Mouse (Mus musculus) layer of hippocampus, adult 2 months (tissue): ENCODE measurements around the gene Kif3a. TPM values are rescaled to one million over a fixed set of nuclear protein-coding genes. Genes with fewer than 3 reads are reported as not detected.

Experiments used
- DNase-seq, 2 experiments: peaks; one replicate each; pipeline ENCODE4 v3.0.0; 2022; ENCODE audit warnings: low spot score in 2 of 2
- H3K27ac ChIP-seq: fragments of 200-600 bp; 2 replicates; pipeline ENCODE4 v1.8.1; 2022
- H3K4me3 ChIP-seq: fragments of 200-600 bp; 2 replicates; pipeline ENCODE4 v1.8.1; 2022; ENCODE audit warnings: mild to moderate bottlenecking
- CTCF ChIP-seq: fragments of 200-600 bp; conservative IDR thresholded peaks from 2 replicates; pipeline ENCODE4 v1.8.1; 2022; ENCODE audit warnings: antibody characterized with exemption, mild to moderate bottlenecking, moderate library complexity
- long read RNA-seq, 2 experiments: library from polyadenylated mRNA; stranded (forward); transcript quantifications; one replicate each; pipeline ENCODE4 v2.0.0; 2021; ENCODE audit warnings: borderline mapping rate in 2 of 2
- total RNA-seq, 2 experiments: library from RNA; stranded (reverse); gene quantifications; 2 replicates each; pipeline ENCODE4 v1.2.3; 2021

Kif3a gene
- 100 to 1,000 TPM; 130 to 133 TPM for total RNA-seq
- long read RNA-seq, experiment 1, transcript Kif3a-201 (17 exons, 2,290 nt): major isoform, 32 of 53 reads
- long read RNA-seq, experiment 1, partial matches to known transcripts: 13 of 53 reads
- long read RNA-seq, experiment 1, other reads (novel, unspliced or antisense): 8 of 53 reads
- long read RNA-seq, experiment 2, transcript Kif3a-201 (17 exons, 2,290 nt): major isoform, 47 of 72 reads
- long read RNA-seq, experiment 2, partial matches to known transcripts: 8 of 72 reads
- long read RNA-seq, experiment 2, other reads (novel, unspliced or antisense): 17 of 72 reads

- peak within 1 kb of the TSS; percentile 96 for H3K4me3 ChIP-seq
- H3K27ac ChIP-seq: peak within 1 kb of the TSS; percentile 87
- no peak for TF ChIP-seq CTCF
- DNase-seq: peak; percentile 93 to 95
Observed at GRCm38 (mm10) chr11:53567224-53568014, at the start of gene Kif3a. Gene Kif3a, plus strand, starts transcription at chr11:53567379.

GRCm38 (mm10) chr11:53518759-53519158 lies 48.4 kb upstream of the Kif3a start:
- DNase-seq: no peak
- Histone ChIP-seq H3K4me3 (peak overlapping the region; percentile 87; the same call in 1 of the 2 replicates), H3K27ac (peak overlapping the region; percentile 93; the same call in 1 of the 2 replicates)
- TF ChIP-seq CTCF: no peak

DNA sequence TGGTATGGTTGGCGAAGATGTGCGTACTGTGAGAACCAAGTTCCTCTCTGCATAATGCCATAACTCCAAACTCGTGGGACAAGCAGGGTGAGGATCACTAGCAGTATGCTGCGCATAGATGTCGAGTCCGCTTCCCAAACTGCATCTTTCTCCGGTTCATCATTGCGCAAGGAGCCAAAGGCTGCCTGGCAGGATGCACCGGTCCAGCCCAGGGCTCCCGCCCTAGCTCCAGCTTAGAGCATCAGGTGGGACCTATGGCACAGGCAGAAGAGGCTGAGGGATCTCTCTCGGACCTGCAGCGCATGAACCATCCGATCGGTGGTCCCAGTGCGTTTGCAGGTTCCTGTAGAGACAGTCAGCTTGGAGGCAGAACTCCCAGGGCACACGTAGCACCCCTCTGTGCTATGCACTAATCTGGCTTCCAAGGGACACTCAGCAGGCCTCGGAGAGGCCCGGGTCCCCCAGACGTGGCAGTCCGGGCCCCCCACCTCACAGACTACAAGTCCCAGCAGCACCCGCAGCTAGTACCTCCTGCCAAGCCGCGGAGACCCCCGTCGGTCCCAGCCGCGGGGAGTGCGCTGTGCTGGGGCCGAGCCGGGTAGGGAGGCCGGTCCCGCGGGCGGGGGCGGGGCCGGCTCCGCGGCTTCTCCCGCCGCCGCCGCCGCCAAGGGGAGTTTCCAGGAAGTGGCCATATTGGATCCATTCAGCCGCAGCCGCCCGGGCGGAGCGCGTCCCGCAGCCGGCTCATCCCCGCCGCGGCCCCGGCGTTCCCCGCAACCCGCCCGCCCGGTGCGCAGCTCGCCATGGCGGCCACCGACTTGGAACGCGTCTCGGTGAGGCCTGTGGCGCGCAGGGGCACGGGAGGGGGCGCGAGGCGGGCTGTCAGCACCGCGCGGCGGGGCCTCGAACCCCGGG lies 47.7 kb upstream of the Kif3a start, which contains the start of gene Sept8:
Gene Sept8 (plus strand): TSS at position 51 of the 915 bp plus-strand sequence.
- DNase-seq: peak; percentile 50 to 70
- no peak for TF ChIP-seq CTCF
- peak within 1 kb of the TSS; percentile 87 for H3K4me3 ChIP-seq
- peak within 1 kb of the TSS; percentile 93 for H3K27ac ChIP-seq

DNA sequence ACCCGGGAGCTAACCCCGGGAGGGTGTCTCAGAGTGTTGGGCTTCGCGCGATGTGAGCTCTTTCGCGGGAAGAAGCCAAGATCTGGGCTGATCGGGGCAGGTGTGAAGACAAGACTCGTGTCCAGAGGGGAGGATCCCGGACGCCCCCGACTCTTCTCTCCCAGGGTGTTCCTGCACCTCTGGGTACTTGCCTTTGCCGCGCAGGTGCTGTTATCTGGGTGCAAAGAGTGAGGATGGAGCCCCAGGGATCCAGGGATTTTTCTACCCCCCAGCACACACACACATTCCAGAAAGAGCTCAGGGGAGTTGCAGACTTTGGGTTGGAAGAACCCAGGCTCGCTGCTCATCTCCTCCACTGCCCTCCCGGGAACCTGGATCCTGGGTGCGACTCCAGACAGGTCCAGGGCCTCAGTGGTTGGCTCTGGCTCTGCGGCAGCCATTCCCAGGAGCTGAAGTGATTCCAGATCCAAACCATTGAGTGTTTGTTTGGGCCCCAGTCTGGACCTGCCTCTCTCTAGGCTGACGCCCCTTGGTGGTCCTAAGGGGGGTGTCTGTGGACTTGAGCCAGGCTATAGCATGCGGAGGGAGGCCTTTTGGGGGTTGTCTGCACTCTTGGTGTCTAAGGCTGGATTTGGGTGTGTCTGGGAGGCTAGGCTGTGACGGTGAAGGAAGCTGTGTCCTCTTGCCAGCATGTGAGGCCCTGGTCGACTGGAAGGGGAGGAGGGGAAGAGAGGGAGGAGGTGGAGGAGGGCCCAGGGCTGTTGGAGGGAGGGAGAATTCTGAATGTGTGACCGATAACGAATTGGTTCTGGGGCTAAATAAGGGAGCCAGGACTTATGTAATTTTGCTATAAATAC lies 46.8 kb upstream of the Kif3a start:
- peak; percentile 69 to 81 for DNase-seq
- Histone ChIP-seq H3K4me3 (peak overlapping the region; percentile 87), H3K27ac (peak overlapping the region; percentile 93)
- no peak for TF ChIP-seq CTCF

DNA sequence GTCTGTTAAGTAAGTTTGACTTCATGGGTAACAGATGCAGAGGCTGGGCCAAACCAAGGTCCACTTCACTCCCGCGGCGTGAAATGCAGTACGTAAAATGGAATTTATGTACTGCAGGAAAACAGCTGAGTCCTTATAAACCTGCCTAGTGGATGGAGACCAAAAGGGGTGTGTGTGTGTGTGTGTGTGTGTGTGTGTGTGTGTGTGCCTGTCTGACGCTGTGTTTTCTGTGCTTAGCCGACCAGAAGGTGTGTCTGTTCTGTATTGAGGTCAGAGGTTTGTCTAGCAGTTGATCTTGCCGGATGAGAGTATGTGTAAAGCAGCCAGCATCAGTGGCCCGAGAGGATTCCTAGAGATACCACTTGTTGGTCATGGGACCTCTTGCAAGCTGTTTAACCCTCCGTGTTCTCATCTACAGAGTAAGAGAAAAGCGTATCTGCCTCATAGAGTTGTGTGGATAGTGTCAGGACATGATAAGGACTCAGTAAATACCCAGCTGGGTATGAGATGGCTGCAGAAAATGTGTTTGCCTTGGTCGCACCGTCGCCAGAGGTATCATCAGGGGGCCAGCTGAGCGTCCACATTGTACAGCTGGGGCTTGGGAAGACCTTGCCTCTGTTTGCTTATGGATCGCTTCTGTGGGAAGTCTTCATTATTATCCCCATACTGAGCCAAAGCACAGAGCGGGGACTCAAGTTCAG lies 45.9 kb upstream of the Kif3a start:
- H3K27ac ChIP-seq: peak overlapping the region; percentile 93
- no peak for DNase-seq
- H3K4me3 ChIP-seq: peak overlapping the region; percentile 87

DNA sequence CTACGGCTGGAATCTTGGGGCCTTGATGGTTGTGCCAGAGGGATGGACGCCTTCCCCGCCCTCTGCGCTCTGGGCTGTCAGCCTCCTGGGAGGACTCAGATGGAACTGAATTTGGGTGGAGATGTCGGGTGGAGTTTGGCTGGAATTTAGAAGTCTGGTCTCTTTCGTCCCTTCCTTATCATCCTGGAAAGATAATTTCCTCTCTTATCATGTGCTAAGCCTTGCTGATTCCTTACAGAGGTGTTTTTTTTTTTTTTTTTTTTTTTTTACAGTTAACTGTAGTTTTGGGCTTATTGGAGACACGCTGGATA lies 45.4 kb upstream of the Kif3a start:
- TF ChIP-seq CTCF: no peak

More for the DNA sequence above, 45.9 kb upstream of the Kif3a start:
- TF ChIP-seq CTCF: no peak

DNA sequence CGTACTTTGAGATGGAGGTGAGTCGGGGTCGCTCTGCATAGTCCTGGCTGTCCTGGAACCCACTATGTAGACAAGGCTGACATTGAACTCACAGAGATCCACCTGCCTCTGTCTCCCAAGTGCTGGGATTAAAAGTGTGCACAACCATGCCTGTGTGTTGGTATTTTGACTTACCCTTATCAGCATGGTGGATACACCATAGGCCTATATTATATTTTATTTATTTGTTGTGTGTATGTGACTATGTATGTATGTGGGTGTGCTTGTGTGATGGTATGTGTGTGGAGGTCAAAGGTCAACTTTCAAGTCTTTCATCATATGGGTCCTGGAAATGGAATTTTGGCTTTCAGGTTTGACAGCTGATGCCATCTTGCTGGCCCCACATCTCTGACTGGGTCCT lies 44.8 kb upstream of the Kif3a start:
- no peak for DNase-seq
- no peak for TF ChIP-seq CTCF
- Histone ChIP-seq H3K4me3 (peak overlapping the region; percentile 87; the same call in 1 of the 2 replicates), H3K27ac (peak overlapping the region; percentile 93)

More for the DNA sequence above, 45.4 kb upstream of the Kif3a start:
- Histone ChIP-seq H3K27ac (peak overlapping the region; percentile 93), H3K4me3 (peak overlapping the region; percentile 87)
- no peak for DNase-seq

- no peak for TF ChIP-seq CTCF
- peak; percentile 64 to 77 for DNase-seq
- Histone ChIP-seq H3K4me3 (peak overlapping the region; percentile 26; the same call in 1 of the 2 replicates), H3K27ac (peak overlapping the region; percentile 93)
Observed at GRCm38 (mm10) chr11:53522930-53523329, 44.2 kb upstream of the Kif3a start.

DNA sequence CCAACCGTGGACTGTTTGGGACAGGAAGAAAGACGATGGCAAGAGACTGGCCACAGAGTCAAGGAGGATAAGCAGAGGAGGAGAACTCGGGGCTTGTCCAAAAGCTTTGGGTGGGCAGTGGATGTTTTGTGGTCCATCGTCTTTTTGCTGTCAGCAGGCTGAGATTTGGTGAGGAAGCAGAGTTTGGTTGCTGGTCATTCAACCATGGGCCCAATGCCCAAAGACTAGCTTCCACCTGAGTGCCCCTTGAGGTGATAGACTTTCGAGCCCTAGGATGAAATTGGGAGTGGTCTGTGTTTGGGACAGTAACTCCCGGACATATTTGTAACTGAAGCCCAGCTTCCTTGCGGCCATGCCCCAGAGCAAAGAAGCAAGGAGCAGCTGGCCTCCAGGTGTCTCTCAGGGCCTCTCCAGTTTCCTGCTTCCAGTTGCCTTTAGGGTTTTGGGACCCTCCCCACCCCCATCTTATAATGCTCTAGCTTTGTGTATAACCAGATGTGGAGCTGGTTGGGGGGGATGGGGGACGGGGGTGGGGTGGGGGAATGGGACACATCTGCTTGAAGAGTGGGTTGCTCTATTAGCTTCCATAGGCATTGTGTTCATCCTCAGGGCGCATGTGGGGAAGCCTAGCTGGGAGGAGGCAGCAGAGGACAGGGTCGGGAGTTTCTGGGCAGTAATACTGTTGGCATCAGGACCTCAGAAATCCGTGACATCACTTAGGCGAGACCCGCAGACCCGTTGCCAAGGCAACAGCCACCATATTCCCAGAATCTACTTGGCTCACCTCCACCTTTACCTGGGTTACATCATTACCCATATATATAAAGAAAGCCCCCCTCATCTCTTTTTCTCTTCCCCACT lies 43.4 kb upstream of the Kif3a start:
- no peak for DNase-seq
- Histone ChIP-seq H3K4me3 (no peak overlapping the region; the same call in 1 of the 2 replicates), H3K27ac (peak overlapping the region; percentile 93)
- TF ChIP-seq CTCF: no peak

DNA sequence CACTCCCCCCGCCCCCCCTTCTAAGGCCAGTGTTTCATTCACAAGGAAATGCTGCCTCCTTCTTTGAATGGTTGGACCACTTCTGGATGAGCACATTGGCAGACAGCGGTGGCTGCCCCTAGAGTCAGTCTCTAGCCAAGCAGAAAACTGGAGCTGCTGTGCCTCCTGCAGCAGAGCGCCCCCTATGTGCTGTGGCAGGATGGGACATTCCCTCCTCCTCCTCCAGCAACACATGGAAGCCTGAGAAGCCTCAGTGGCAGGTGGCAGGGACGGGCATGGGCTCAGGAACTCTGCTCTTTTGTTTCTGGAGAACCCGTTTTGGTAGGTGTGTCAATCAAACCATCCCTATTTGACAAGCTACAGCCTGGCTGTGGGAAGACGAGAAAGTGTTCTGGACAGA lies 42.3 kb upstream of the Kif3a start:
- no peak overlapping the region for H3K4me3 ChIP-seq
- H3K27ac ChIP-seq: peak overlapping the region; percentile 79; the same call in 1 of the 2 replicates
- DNase-seq: peak in 1 of 2 experiments; percentile 50
- TF ChIP-seq CTCF: peak; percentile 73
